Mouse (Mus musculus): Measurements from ENCODE around the gene Kcnt1. TPM values are rescaled to one million over a fixed set of nuclear protein-coding genes. Genes with fewer than 3 reads are reported as not detected.

Kcnt1 gene
- polyA plus RNA-seq, 1 experiment from 2014 or later = 0.31 TPM

- no peaks in the 10 kb centered on the region for H3K9me3 ChIP-seq (ENCODE audit: control insufficient read depth, low read length)
- H3K4me1 ChIP-seq (ENCODE audit: control insufficient read depth, insufficient read depth, low read length) = no peaks in the 10 kb centered on the region
- H3K4me3 ChIP-seq (ENCODE audit: low read length) = no peak overlapping the region
- H3K4me2 ChIP-seq (ENCODE audit: low read depth, low read length) = no peak overlapping the region
- H3K27ac ChIP-seq (ENCODE audit: low read length) = no peak overlapping the region
- no peak overlapping the region for H3K9ac ChIP-seq (ENCODE audit: low read depth, low read length)
- no peaks in the 10 kb centered on the region for H3K36me3 ChIP-seq (ENCODE audit: control insufficient read depth, insufficient read depth, low read length)
- no peak for ATAC-seq
- 92% methylated on average over 3 of the region's 3 CpGs for WGBS
- H3K27me3 ChIP-seq (replicated peaks; ENCODE audit: control insufficient read depth, insufficient read depth, low read length) = no peaks in the 10 kb centered on the region
These were observed 19.4 kb upstream of the Kcnt1 start for GRCm38 (mm10) chr2:25844097-25844496.

- H3K36me3 ChIP-seq (ENCODE audit: control insufficient read depth, insufficient read depth, low read length) = no peaks in the 10 kb centered on the region
- ATAC-seq = no peak
- 78% methylated on average over 8 of the region's 8 CpGs for WGBS
- no peaks in the 10 kb centered on the region for H3K27me3 ChIP-seq (replicated peaks; ENCODE audit: control insufficient read depth, insufficient read depth, low read length)
- no peak overlapping the region for H3K4me3 ChIP-seq (ENCODE audit: low read length)
- H3K9ac ChIP-seq (ENCODE audit: low read depth, low read length) = no peak overlapping the region
- H3K9me3 ChIP-seq (ENCODE audit: control insufficient read depth, low read length) = no peaks in the 10 kb centered on the region
- no peaks in the 10 kb centered on the region for H3K4me1 ChIP-seq (ENCODE audit: control insufficient read depth, insufficient read depth, low read length)
- H3K4me2 ChIP-seq (ENCODE audit: low read depth, low read length) = no peak overlapping the region
- H3K27ac ChIP-seq (ENCODE audit: low read length) = no peak overlapping the region
These were observed 17.0 kb upstream of the Kcnt1 start for GRCm38 (mm10) chr2:25846516-25846915.

- Histone ChIP-seq H3K9ac (ENCODE audit: low read depth, low read length) (no peak within 1 kb of the TSS), H3K36me3 (ENCODE audit: control insufficient read depth, insufficient read depth, low read length) (no peaks in the 10 kb centered on the region), H3K9me3 (ENCODE audit: control insufficient read depth, low read length) (no peaks in the 10 kb centered on the region), H3K27ac (ENCODE audit: low read length) (no peak within 1 kb of the TSS), H3K4me2 (ENCODE audit: low read depth, low read length) (no peak within 1 kb of the TSS), H3K4me1 (ENCODE audit: control insufficient read depth, insufficient read depth, low read length) (no peaks in the 10 kb centered on the region), H3K27me3 (replicated peaks; ENCODE audit: control insufficient read depth, insufficient read depth, low read length) (no peaks in the 10 kb centered on the region), H3K4me3 (ENCODE audit: low read length) (no peak within 1 kb of the TSS)
- no peak for ATAC-seq
- 80% methylated on average over 15 of the region's 16 CpGs for WGBS
These were observed 16.3 kb upstream of the Kcnt1 start, which contains the start of gene Sohlh1 for GRCm38 (mm10) chr2:25847226-25847625. Gene Sohlh1 (minus strand): TSS chr2:25847248.

GRCm38 (mm10) chr2:25850330-25850729 lies 13.2 kb upstream of the Kcnt1 start:
- Histone ChIP-seq H3K9ac (ENCODE audit: low read depth, low read length) (no peak overlapping the region), H3K4me3 (ENCODE audit: low read length) (no peak overlapping the region), H3K27ac (ENCODE audit: low read length) (no peak overlapping the region), H3K36me3 (ENCODE audit: control insufficient read depth, insufficient read depth, low read length) (no peaks in the 10 kb centered on the region), H3K4me1 (ENCODE audit: control insufficient read depth, insufficient read depth, low read length) (no peaks in the 10 kb centered on the region), H3K27me3 (replicated peaks; ENCODE audit: control insufficient read depth, insufficient read depth, low read length) (no peaks in the 10 kb centered on the region), H3K9me3 (ENCODE audit: control insufficient read depth, low read length) (no peaks in the 10 kb centered on the region), H3K4me2 (ENCODE audit: low read depth, low read length) (no peak overlapping the region)
- WGBS = 9% methylated on average over 4 of the region's 4 CpGs
- ATAC-seq = no peak

- 47% methylated on average over 3 of the region's 3 CpGs for WGBS
These were observed 10.9 kb upstream of the Kcnt1 start for GRCm38 (mm10) chr2:25852626-25853025.

GRCm38 (mm10) chr2:25853998-25854397 lies 9.5 kb upstream of the Kcnt1 start:
- H3K27me3 ChIP-seq (replicated peaks; ENCODE audit: control insufficient read depth, insufficient read depth, low read length) = no peaks in the 10 kb centered on the region
- 75% methylated on average over 5 of the region's 5 CpGs for WGBS
- H3K4me1 ChIP-seq (ENCODE audit: control insufficient read depth, insufficient read depth, low read length) = no peaks in the 10 kb centered on the region
- no peak overlapping the region for H3K9ac ChIP-seq (ENCODE audit: low read depth, low read length)
- no peaks in the 10 kb centered on the region for H3K36me3 ChIP-seq (ENCODE audit: control insufficient read depth, insufficient read depth, low read length)
- H3K4me3 ChIP-seq (ENCODE audit: low read length) = no peak overlapping the region
- no peak overlapping the region for H3K27ac ChIP-seq (ENCODE audit: low read length)
- no peak overlapping the region for H3K4me2 ChIP-seq (ENCODE audit: low read depth, low read length)
- no peak for ATAC-seq
- no peaks in the 10 kb centered on the region for H3K9me3 ChIP-seq (ENCODE audit: control insufficient read depth, low read length)

More at GRCm38 (mm10) chr2:25852626-25853025, 10.9 kb upstream of the Kcnt1 start:
- no peak for ATAC-seq
- H3K27me3 ChIP-seq (replicated peaks; ENCODE audit: control insufficient read depth, insufficient read depth, low read length) = no peaks in the 10 kb centered on the region
- H3K36me3 ChIP-seq (ENCODE audit: control insufficient read depth, insufficient read depth, low read length) = no peaks in the 10 kb centered on the region
- no peak overlapping the region for H3K27ac ChIP-seq (ENCODE audit: low read length)
- no peaks in the 10 kb centered on the region for H3K4me1 ChIP-seq (ENCODE audit: control insufficient read depth, insufficient read depth, low read length)
- no peaks in the 10 kb centered on the region for H3K9me3 ChIP-seq (ENCODE audit: control insufficient read depth, low read length)
- no peak overlapping the region for H3K9ac ChIP-seq (ENCODE audit: low read depth, low read length)
- no peak overlapping the region for H3K4me2 ChIP-seq (ENCODE audit: low read depth, low read length)
- no peak overlapping the region for H3K4me3 ChIP-seq (ENCODE audit: low read length)

GRCm38 (mm10) chr2:25859891-25860290 lies 3.6 kb upstream of the Kcnt1 start:
- ATAC-seq = no peak

GRCm38 (mm10) chr2:25862038-25862437 lies 1.5 kb upstream of the Kcnt1 start:
- 79% methylated on average over 2 of the region's 2 CpGs for WGBS
- no peaks in the 10 kb centered on the region for H3K36me3 ChIP-seq (ENCODE audit: control insufficient read depth, insufficient read depth, low read length)
- peaks cover 13% of the 10 kb centered on the region; the same call in 1 of the 2 replicates for H3K4me1 ChIP-seq (ENCODE audit: control insufficient read depth, insufficient read depth, low read length)

More at GRCm38 (mm10) chr2:25859891-25860290, 3.6 kb upstream of the Kcnt1 start:
- Histone ChIP-seq H3K4me3 (ENCODE audit: low read length) (no peak overlapping the region), H3K9me3 (ENCODE audit: control insufficient read depth, low read length) (no peaks in the 10 kb centered on the region), H3K27me3 (replicated peaks; ENCODE audit: control insufficient read depth, insufficient read depth, low read length) (peaks cover 9% of the 10 kb centered on the region), H3K27ac (ENCODE audit: low read length) (no peak overlapping the region), H3K9ac (ENCODE audit: low read depth, low read length) (no peak overlapping the region), H3K4me1 (ENCODE audit: control insufficient read depth, insufficient read depth, low read length) (peaks cover 13% of the 10 kb centered on the region; the same call in 1 of the 2 replicates), H3K36me3 (ENCODE audit: control insufficient read depth, insufficient read depth, low read length) (no peaks in the 10 kb centered on the region), H3K4me2 (ENCODE audit: low read depth, low read length) (no peak overlapping the region)
- WGBS = 72% methylated on average over 3 of the region's 3 CpGs

GRCm38 (mm10) chr2:25862696-25863270 lies 751 bp upstream of the Kcnt1 start:
- Histone ChIP-seq H3K4me3 (ENCODE audit: low read length) (no peak overlapping the region), H3K4me1 (ENCODE audit: control insufficient read depth, insufficient read depth, low read length) (peaks cover 13% of the 10 kb centered on the region; the same call in 1 of the 2 replicates), H3K36me3 (ENCODE audit: control insufficient read depth, insufficient read depth, low read length) (no peaks in the 10 kb centered on the region), H3K9ac (ENCODE audit: low read depth, low read length) (no peak overlapping the region), H3K27ac (ENCODE audit: low read length) (no peak overlapping the region), H3K9me3 (ENCODE audit: control insufficient read depth, low read length) (no peaks in the 10 kb centered on the region), H3K4me2 (ENCODE audit: low read depth, low read length) (peak overlapping the region; percentile 97; the same call in 1 of the 2 replicates), H3K27me3 (replicated peaks; ENCODE audit: control insufficient read depth, insufficient read depth, low read length) (peaks cover 16% of the 10 kb centered on the region)
- WGBS = 57% methylated on average over 5 of the region's 5 CpGs
- ATAC-seq = no peak

More at GRCm38 (mm10) chr2:25862038-25862437, 1.5 kb upstream of the Kcnt1 start:
- Histone ChIP-seq H3K4me2 (ENCODE audit: low read depth, low read length) (no peak overlapping the region), H3K4me3 (ENCODE audit: low read length) (no peak overlapping the region), H3K27me3 (replicated peaks; ENCODE audit: control insufficient read depth, insufficient read depth, low read length) (peaks cover 16% of the 10 kb centered on the region), H3K9me3 (ENCODE audit: control insufficient read depth, low read length) (no peaks in the 10 kb centered on the region), H3K27ac (ENCODE audit: low read length) (no peak overlapping the region), H3K9ac (ENCODE audit: low read depth, low read length) (no peak overlapping the region)
- ATAC-seq = no peak

- H3K36me3 ChIP-seq (ENCODE audit: control insufficient read depth, insufficient read depth, low read length) = no peaks in the 10 kb centered on the region
- H3K27me3 ChIP-seq (replicated peaks; ENCODE audit: control insufficient read depth, insufficient read depth, low read length) = peaks cover 16% of the 10 kb centered on the region
- H3K27ac ChIP-seq (ENCODE audit: low read length) = no peak overlapping the region
- peak overlapping the region; percentile 54 for H3K4me3 ChIP-seq (ENCODE audit: low read length)
- H3K4me1 ChIP-seq (ENCODE audit: control insufficient read depth, insufficient read depth, low read length) = peaks cover 13% of the 10 kb centered on the region; the same call in 1 of the 2 replicates
- no peak overlapping the region for H3K9ac ChIP-seq (ENCODE audit: low read depth, low read length)
- H3K9me3 ChIP-seq (ENCODE audit: control insufficient read depth, low read length) = no peaks in the 10 kb centered on the region
- H3K4me2 ChIP-seq (ENCODE audit: low read depth, low read length) = peak overlapping the region; percentile 97
- WGBS = 4% methylated on average over 18 of the region's 18 CpGs
- ATAC-seq = no peak
These were observed 696 bp downstream of the Kcnt1 start for GRCm38 (mm10) chr2:25864230-25864629.
